Comparison of ENCODE assay signal across 10 mouse cellular contexts in genomic region chr6:86102874-86103273, GRCm38 (mm10).
DNase-seq lines count a peak whose midpoint lies in the region; ATAC-seq lines count a peak whose summit lies in the region.
"Had no signal": no experiment of that assay in that cellular context is flagged by ENCODE, and none has a peak within 500 bp of the region (broad histone marks: within the 10 kb centered on the region; RNA-seq: fewer than 3 reads in every experiment).

No protein-coding gene starts in this region.

- no peak overlapping the region for H3K4me2 ChIP-seq in forebrain, embryonic 11.5 days (ENCODE audit: low read depth, low read length, severe bottlenecking)
- no peak overlapping the region for H3K4me2 ChIP-seq in midbrain, embryonic 15.5 days

- DNase-seq in brain, embryonic 18.5 days (ENCODE audit: low read depth, low spot score) = peak; percentile 67
- DNase-seq in forebrain, embryonic 11.5 days (ENCODE audit: low spot score) = no peak
- peak; percentile 85 for DNase-seq in layer of hippocampus, adult 11-12 months (ENCODE audit: low spot score)
- DNase-seq in adipocyte (ENCODE audit: low spot score) = no peak
- DNase-seq in T-cell, adult 2 months (ENCODE audit: low spot score) = no peak
- no peak for DNase-seq in spleen, postnatal 36 days (ENCODE audit: low spot score in 2 of 2)
- DNase-seq in thymus, postnatal 14 days = no peak

- WGBS in forebrain, embryonic 11.5 days = 87% methylated on average over 5 of the region's 5 CpGs
- WGBS in midbrain, embryonic 15.5 days = 83% methylated on average over 5 of the region's 5 CpGs

- no peak overlapping the region for H3K9ac ChIP-seq in forebrain, embryonic 11.5 days (ENCODE audit: low read length)
- no peak overlapping the region for H3K9ac ChIP-seq in midbrain, embryonic 15.5 days

- no peaks in the 10 kb centered on the region; the same call in none of the 2 replicates for H3K36me3 ChIP-seq in forebrain, embryonic 11.5 days (ENCODE audit: control insufficient read depth, insufficient read depth, low read length)
- peaks cover 61% of the 10 kb centered on the region for H3K36me3 ChIP-seq in midbrain, embryonic 15.5 days (replicated peaks)

- H3K4me3 ChIP-seq in forebrain, embryonic 11.5 days (ENCODE audit: low read depth, low read length) = no peak overlapping the region
- no peak overlapping the region for H3K4me3 ChIP-seq in midbrain, embryonic 15.5 days
- H3K4me3 ChIP-seq: megakaryocyte, embryonic 14.5 days had no signal

- 0 out of 2 replicates have a peak, but pooled peaks have one; percentile 18 for ATAC-seq in forebrain, embryonic 11.5 days (replicated peaks; ENCODE audit: low FRiP score)
- 0 out of 2 replicates have a peak, but pooled peaks have one; percentile 10 for ATAC-seq in midbrain, embryonic 15.5 days (replicated peaks)

- no peaks in the 10 kb centered on the region for H3K9me3 ChIP-seq in forebrain, embryonic 11.5 days (ENCODE audit: control insufficient read depth, low read length)
- no peaks in the 10 kb centered on the region for H3K9me3 ChIP-seq in midbrain, embryonic 15.5 days
- H3K9me3 ChIP-seq: megakaryocyte, embryonic 14.5 days had no signal

- H3K4me1 ChIP-seq in forebrain, embryonic 11.5 days (replicated peaks; ENCODE audit: control insufficient read depth, insufficient read depth, low read length) = peaks cover 5% of the 10 kb centered on the region
- H3K4me1 ChIP-seq in midbrain, embryonic 15.5 days = peaks cover 17% of the 10 kb centered on the region

- no peak overlapping the region for H3K27ac ChIP-seq in forebrain, embryonic 11.5 days (ENCODE audit: low read depth, low read length)
- peak overlapping the region; percentile 47 for H3K27ac ChIP-seq in midbrain, embryonic 15.5 days
- H3K27ac ChIP-seq: stomach, postnatal 0 days had no signal

- H3K27me3 ChIP-seq in forebrain, embryonic 11.5 days (ENCODE audit: control insufficient read depth, insufficient read depth, low read length) = no peaks in the 10 kb centered on the region
- no peaks in the 10 kb centered on the region for H3K27me3 ChIP-seq in midbrain, embryonic 15.5 days (replicated peaks)

Comparison
In these comparisons a context has a peak if more than half of its experiments do, and no peak if none do; other contexts are left out.
1. DNase-seq: peak in brain, embryonic 18.5 days (single experiment) and layer of hippocampus, adult 11-12 months (single experiment); none in forebrain, embryonic 11.5 days (single experiment), adipocyte (single experiment), T-cell, adult 2 months (single experiment), spleen, postnatal 36 days (0 of 2) and thymus, postnatal 14 days (single experiment).